1 mouse cellular context compared by ENCODE assay signal in genomic region chr9:45121769-45122168, GRCm38 (mm10).
TF ChIP-seq lines count a peak whose summit lies in the region.

No protein-coding gene starts in this region.

TF ChIP-seq in MEL, 35 proteins besides CTCF, POLR2A, EP300 and RAD21 (continued from another document):
- TF ChIP-seq MEF2A (IDR thresholded peaks at IDR 0.05; ENCODE audit: extremely low read depth, insufficient replicate concordance, low read depth, low read length, poor library complexity, severe bottlenecking) = no peak
- TF ChIP-seq SMC3 (IDR thresholded peaks at IDR 0.05; ENCODE audit: low read depth, low read length) = peak; percentile 93
- no peak for TF ChIP-seq TAL1 (IDR thresholded peaks at IDR 0.05; ENCODE audit: low read length)
